Mouse (Mus musculus): ENCODE results near the gene 1700034J05Rik. TPM values are rescaled to one million over a fixed set of nuclear protein-coding genes. Genes with fewer than 3 reads are reported as not detected.

1700034J05Rik gene
- 0.08 and 0.17 TPM in 2 replicates for polyA plus RNA-seq (2014; fragmentation: Nextera tagmentation; extraction: Ambion mirVana)

DNA sequence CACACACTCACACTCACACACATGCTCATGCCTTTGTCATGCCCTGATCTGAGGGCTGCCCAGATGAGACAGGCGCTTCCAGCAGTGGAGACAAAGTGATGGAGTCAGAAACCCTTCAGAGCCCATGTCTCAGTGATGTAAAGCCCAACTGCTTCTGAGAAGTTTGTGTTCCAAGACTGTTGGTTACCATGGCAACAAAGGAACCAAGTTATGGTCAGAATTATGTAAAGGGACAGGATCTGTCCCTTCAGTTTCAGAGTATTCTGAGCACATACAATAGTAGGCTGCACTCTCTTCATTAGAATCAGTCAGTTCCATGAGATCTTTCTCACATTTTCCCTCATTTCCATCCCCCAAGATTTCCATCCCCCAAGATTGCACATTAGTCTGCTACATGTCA is at the start of gene 1700034J05Rik:
Gene 1700034J05Rik (minus strand): TSS at position 165 of the 400 bp plus-strand sequence.
- Histone ChIP-seq H3K27ac (ENCODE audit: low read depth, low read length) (peak within 1 kb of the TSS; percentile 67; the same call in 1 of the 2 replicates), H3K27me3 (replicated peaks; ENCODE audit: control insufficient read depth, insufficient read depth, low read length) (no peaks in the 10 kb centered on the region), H3K36me3 (ENCODE audit: control insufficient read depth, insufficient read depth, low read length) (no peaks in the 10 kb centered on the region), H3K9ac (ENCODE audit: low read depth, low read length) (no peak within 1 kb of the TSS), H3K9me3 (ENCODE audit: control insufficient read depth, low read length) (no peaks in the 10 kb centered on the region), H3K4me1 (replicated peaks; ENCODE audit: control insufficient read depth, insufficient read depth, low read length) (peaks cover 23% of the 10 kb centered on the region), H3K4me2 (no peak within 1 kb of the TSS), H3K4me3 (ENCODE audit: low read depth, low read length) (no peak within 1 kb of the TSS)
- WGBS = 82% methylated on average over 1 of the region's 1 CpGs
- ATAC-seq (replicated peaks; ENCODE audit: low FRiP score) = no peak
- no peak for DNase-seq (ENCODE audit: low spot score)

DNA sequence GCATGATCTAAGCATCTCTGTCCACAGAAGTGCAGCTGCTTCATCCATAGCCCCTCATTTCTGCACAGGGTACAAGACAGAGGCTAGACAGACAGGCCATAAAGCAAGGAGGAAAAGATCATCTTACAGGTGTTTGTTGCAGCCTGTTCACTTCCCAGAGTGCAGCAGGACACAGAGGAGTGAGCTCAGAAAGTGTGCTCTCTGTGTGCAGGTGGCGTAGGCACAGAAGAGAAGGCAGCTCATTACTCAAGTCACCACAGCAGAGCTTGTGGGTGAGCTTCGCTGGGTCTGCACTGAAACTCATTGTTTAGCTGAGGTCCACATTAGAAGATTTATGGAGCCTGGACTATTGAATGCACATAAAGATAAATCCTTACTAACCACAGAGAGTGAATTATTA is 45.5 kb upstream of the 1700034J05Rik start:
- 71% methylated on average over 2 of the region's 2 CpGs for WGBS
- ATAC-seq (replicated peaks; ENCODE audit: low FRiP score) (no peak), DNase-seq (ENCODE audit: low spot score) (no peak)
- Histone ChIP-seq H3K4me1 (replicated peaks; ENCODE audit: control insufficient read depth, insufficient read depth, low read length) (no peaks in the 10 kb centered on the region), H3K4me3 (ENCODE audit: low read depth, low read length) (no peak overlapping the region), H3K4me2 (no peak overlapping the region), H3K9ac (ENCODE audit: low read depth, low read length) (no peak overlapping the region), H3K9me3 (ENCODE audit: control insufficient read depth, low read length) (no peaks in the 10 kb centered on the region), H3K27me3 (replicated peaks; ENCODE audit: control insufficient read depth, insufficient read depth, low read length) (no peaks in the 10 kb centered on the region), H3K36me3 (ENCODE audit: control insufficient read depth, insufficient read depth, low read length) (peaks cover 3% of the 10 kb centered on the region; the same call in 1 of the 2 replicates), H3K27ac (ENCODE audit: low read depth, low read length) (no peak overlapping the region)

DNA sequence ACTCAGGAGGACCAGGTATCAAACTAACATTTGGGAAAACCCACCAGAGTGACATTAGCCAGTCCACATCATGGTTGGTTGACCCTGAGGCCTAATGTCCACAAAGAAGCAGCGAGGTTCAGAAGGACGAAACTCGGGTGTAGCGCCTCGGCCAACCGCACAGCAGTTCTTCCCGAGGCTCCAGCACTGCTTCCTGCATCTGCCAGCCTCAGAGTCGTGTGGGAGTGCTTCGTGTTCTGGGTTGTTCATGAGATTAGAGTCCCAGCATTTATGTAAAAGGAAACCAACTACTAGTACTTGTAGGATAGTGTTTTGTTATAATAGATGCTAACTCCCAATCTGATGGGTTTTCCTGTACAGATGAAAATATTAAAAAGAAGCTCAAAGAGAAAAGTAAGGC is 45.1 kb upstream of the 1700034J05Rik start:
- Histone ChIP-seq H3K9ac (ENCODE audit: low read depth, low read length) (no peak overlapping the region), H3K9me3 (ENCODE audit: control insufficient read depth, low read length) (no peaks in the 10 kb centered on the region), H3K4me3 (ENCODE audit: low read depth, low read length) (no peak overlapping the region), H3K4me1 (replicated peaks; ENCODE audit: control insufficient read depth, insufficient read depth, low read length) (no peaks in the 10 kb centered on the region), H3K27ac (ENCODE audit: low read depth, low read length) (no peak overlapping the region), H3K36me3 (ENCODE audit: control insufficient read depth, insufficient read depth, low read length) (peaks cover 3% of the 10 kb centered on the region; the same call in 1 of the 2 replicates), H3K4me2 (no peak overlapping the region), H3K27me3 (replicated peaks; ENCODE audit: control insufficient read depth, insufficient read depth, low read length) (no peaks in the 10 kb centered on the region)
- no peak for DNase-seq (ENCODE audit: low spot score)
- no peak for ATAC-seq (replicated peaks; ENCODE audit: low FRiP score)
- WGBS = 84% methylated on average over 9 of the region's 9 CpGs

DNA sequence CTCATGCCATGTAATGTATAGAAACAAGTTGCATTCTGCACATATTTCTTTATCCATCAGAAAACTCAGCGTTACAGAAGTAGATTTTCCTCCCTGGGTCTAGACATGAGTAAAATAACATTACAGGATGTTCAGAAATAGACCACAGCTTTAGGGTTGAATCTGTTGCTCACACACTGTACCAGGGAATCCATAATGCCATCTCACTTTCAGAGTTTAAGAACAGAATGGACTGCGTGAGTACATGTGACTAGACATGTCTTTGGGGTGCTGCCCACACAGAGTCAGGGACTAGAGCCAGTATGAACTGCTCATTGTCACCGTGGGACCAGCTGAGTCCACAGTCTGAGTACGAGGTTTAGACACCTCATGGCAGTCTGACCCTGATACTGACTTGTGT is 44.5 kb upstream of the 1700034J05Rik start:
- Histone ChIP-seq H3K36me3 (ENCODE audit: control insufficient read depth, insufficient read depth, low read length) (peaks cover 3% of the 10 kb centered on the region; the same call in 1 of the 2 replicates), H3K9ac (ENCODE audit: low read depth, low read length) (no peak overlapping the region), H3K4me3 (ENCODE audit: low read depth, low read length) (no peak overlapping the region), H3K4me1 (replicated peaks; ENCODE audit: control insufficient read depth, insufficient read depth, low read length) (no peaks in the 10 kb centered on the region), H3K27ac (ENCODE audit: low read depth, low read length) (no peak overlapping the region), H3K4me2 (no peak overlapping the region), H3K27me3 (replicated peaks; ENCODE audit: control insufficient read depth, insufficient read depth, low read length) (no peaks in the 10 kb centered on the region), H3K9me3 (ENCODE audit: control insufficient read depth, low read length) (no peaks in the 10 kb centered on the region)
- 88% methylated on average over 4 of the region's 4 CpGs for WGBS
- DNase-seq (ENCODE audit: low spot score) (no peak), ATAC-seq (replicated peaks; ENCODE audit: low FRiP score) (no peak)

DNA sequence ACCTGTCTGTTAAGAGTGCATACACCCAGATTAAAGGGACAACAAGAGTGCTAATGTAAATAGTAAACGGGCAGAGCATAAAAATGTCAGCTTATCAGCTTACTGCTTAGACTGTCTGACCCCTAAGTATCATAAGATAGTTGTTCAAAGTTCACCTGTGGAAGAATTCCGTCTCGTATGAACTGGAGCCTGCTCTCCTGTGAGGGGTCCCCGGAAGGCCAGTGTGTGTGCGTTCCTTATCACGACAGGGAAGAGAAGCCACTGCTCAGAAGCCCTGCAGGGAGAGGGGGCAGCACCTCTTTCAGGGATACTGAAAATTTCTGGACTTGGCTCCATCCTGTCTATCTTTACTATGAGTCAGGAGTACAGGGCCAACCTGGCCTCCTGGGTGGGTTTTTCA is 42.8 kb upstream of the 1700034J05Rik start:
- Histone ChIP-seq H3K9ac (ENCODE audit: low read depth, low read length) (no peak overlapping the region), H3K4me2 (no peak overlapping the region), H3K4me3 (ENCODE audit: low read depth, low read length) (no peak overlapping the region), H3K27ac (ENCODE audit: low read depth, low read length) (no peak overlapping the region), H3K36me3 (ENCODE audit: control insufficient read depth, insufficient read depth, low read length) (peaks cover 3% of the 10 kb centered on the region; the same call in 1 of the 2 replicates), H3K4me1 (replicated peaks; ENCODE audit: control insufficient read depth, insufficient read depth, low read length) (no peaks in the 10 kb centered on the region), H3K9me3 (ENCODE audit: control insufficient read depth, low read length) (no peaks in the 10 kb centered on the region), H3K27me3 (replicated peaks; ENCODE audit: control insufficient read depth, insufficient read depth, low read length) (no peaks in the 10 kb centered on the region)
- 73% methylated on average over 6 of the region's 6 CpGs for WGBS
- ATAC-seq (replicated peaks; ENCODE audit: low FRiP score) (no peak), DNase-seq (ENCODE audit: low spot score) (no peak)

DNA sequence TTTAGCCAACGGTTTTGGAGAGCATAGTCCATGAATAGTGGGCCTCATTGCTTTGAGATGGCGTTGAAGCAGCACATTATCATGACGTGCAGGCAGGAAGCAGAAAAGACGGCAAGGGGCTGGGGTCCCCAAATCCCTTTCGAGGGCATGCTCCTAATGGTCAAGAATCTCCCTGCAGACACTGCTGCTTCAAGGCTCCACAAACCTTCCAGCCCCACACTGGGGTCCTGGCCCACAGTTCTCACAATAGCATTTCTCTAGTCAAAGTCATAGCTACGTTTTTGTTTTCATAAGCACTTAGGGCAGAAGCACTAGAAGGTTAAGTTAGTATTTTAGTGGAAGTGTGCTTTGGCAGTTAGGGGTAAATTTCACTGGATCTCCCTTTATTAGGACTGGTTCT is 41.7 kb upstream of the 1700034J05Rik start:
- no peak for DNase-seq (ENCODE audit: low spot score)
- H3K36me3 ChIP-seq (ENCODE audit: control insufficient read depth, insufficient read depth, low read length) = peaks cover 3% of the 10 kb centered on the region; the same call in 1 of the 2 replicates

DNA sequence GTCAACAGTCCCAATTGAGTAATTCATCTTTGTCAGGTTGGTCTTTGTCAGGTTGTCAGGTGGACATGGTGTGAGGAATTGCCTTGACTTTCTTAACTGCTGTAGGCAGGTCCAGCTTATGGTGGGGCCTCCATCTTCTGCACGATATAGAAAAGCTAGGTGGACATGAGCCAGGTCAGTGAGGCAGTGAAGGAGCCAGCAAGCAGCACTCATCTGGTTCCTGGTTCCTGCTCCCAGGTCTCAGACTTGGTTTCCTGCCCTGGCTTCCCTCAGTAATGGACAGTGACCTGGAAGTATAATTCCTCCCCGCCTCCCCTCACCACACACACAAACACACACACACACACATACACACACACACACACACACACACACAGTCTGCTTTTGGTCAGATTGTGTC is 41.2 kb upstream of the 1700034J05Rik start:
- H3K9me3 ChIP-seq (ENCODE audit: control insufficient read depth, low read length) = no peaks in the 10 kb centered on the region
- no peak overlapping the region for H3K4me3 ChIP-seq (ENCODE audit: low read depth, low read length)
- DNase-seq (ENCODE audit: low spot score) (no peak), ATAC-seq (replicated peaks; ENCODE audit: low FRiP score) (no peak)
- 83% methylated on average over 2 of the region's 2 CpGs for WGBS
- no peaks in the 10 kb centered on the region for H3K4me1 ChIP-seq (replicated peaks; ENCODE audit: control insufficient read depth, insufficient read depth, low read length)
- no peaks in the 10 kb centered on the region for H3K27me3 ChIP-seq (replicated peaks; ENCODE audit: control insufficient read depth, insufficient read depth, low read length)
- no peak overlapping the region for H3K9ac ChIP-seq (ENCODE audit: low read depth, low read length)
- peaks cover 3% of the 10 kb centered on the region; the same call in 1 of the 2 replicates for H3K36me3 ChIP-seq (ENCODE audit: control insufficient read depth, insufficient read depth, low read length)
- H3K4me2 ChIP-seq = no peak overlapping the region
- H3K27ac ChIP-seq (ENCODE audit: low read depth, low read length) = no peak overlapping the region

More for the DNA sequence above, 41.7 kb upstream of the 1700034J05Rik start:
- no peak overlapping the region for H3K4me2 ChIP-seq
- WGBS = 90% methylated on average over 6 of the region's 6 CpGs
- H3K4me1 ChIP-seq (replicated peaks; ENCODE audit: control insufficient read depth, insufficient read depth, low read length) = no peaks in the 10 kb centered on the region
- no peak overlapping the region for H3K4me3 ChIP-seq (ENCODE audit: low read depth, low read length)
- no peak for ATAC-seq (replicated peaks; ENCODE audit: low FRiP score)
- no peaks in the 10 kb centered on the region for H3K27me3 ChIP-seq (replicated peaks; ENCODE audit: control insufficient read depth, insufficient read depth, low read length)
- H3K27ac ChIP-seq (ENCODE audit: low read depth, low read length) = no peak overlapping the region
- no peaks in the 10 kb centered on the region for H3K9me3 ChIP-seq (ENCODE audit: control insufficient read depth, low read length)
- H3K9ac ChIP-seq (ENCODE audit: low read depth, low read length) = no peak overlapping the region

DNA sequence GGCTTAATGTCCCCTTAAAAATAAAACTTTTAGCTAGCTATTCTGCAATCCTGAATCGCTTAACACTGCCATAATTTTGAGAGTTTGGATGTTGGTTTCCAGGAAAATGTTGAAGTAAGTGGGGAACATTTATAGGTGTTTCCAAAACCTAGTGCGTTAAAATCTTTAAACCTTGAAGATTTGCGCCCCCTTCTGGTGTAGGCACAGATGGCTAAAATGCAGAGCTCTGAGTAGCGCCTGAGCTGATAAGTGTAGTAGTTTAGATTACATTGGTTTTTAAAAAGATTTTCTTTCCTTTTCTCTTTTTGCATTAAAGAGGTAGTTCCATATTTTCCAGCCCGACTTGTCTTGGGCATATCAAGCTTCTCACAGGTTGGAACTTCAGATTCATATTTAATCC is 40.0 kb upstream of the 1700034J05Rik start:
- Histone ChIP-seq H3K9me3 (ENCODE audit: control insufficient read depth, low read length) (no peaks in the 10 kb centered on the region), H3K36me3 (ENCODE audit: control insufficient read depth, insufficient read depth, low read length) (no peaks in the 10 kb centered on the region; the same call in 1 of the 2 replicates), H3K9ac (ENCODE audit: low read depth, low read length) (no peak overlapping the region), H3K4me2 (no peak overlapping the region), H3K27me3 (replicated peaks; ENCODE audit: control insufficient read depth, insufficient read depth, low read length) (no peaks in the 10 kb centered on the region), H3K4me3 (ENCODE audit: low read depth, low read length) (no peak overlapping the region), H3K27ac (ENCODE audit: low read depth, low read length) (no peak overlapping the region), H3K4me1 (replicated peaks; ENCODE audit: control insufficient read depth, insufficient read depth, low read length) (no peaks in the 10 kb centered on the region)
- 35% methylated on average over 5 of the region's 5 CpGs for WGBS
- no peak for DNase-seq (ENCODE audit: low spot score)
- no peak for ATAC-seq (replicated peaks; ENCODE audit: low FRiP score)

DNA sequence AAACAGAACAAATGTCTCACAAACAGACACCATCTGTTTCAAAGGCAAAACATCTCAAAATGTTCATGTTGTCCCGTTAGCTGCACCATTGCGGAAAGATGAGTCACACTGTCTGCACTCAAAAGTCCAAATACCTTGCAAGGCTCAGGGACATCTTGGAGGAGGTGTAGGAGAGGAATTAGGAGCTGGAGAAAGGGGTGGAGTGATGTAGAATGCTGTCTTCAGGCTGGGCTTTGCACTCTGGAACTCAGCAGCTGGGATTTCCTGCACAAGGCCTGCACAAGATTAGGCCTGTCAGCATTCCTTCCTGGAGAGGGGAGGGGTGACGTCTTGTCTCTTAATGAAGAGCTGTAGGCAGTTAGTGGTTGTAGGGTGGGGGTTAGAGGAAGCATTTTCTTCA is 30.3 kb upstream of the 1700034J05Rik start:
- H3K4me3 ChIP-seq (ENCODE audit: low read depth, low read length) = no peak overlapping the region
- no peak for ATAC-seq (replicated peaks; ENCODE audit: low FRiP score)
- H3K36me3 ChIP-seq (ENCODE audit: control insufficient read depth, insufficient read depth, low read length) = no peaks in the 10 kb centered on the region
- DNase-seq (ENCODE audit: low spot score) = no peak
- no peak overlapping the region for H3K9ac ChIP-seq (ENCODE audit: low read depth, low read length)
- no peaks in the 10 kb centered on the region for H3K9me3 ChIP-seq (ENCODE audit: control insufficient read depth, low read length)
- H3K4me2 ChIP-seq = no peak overlapping the region
- no peak overlapping the region for H3K27ac ChIP-seq (ENCODE audit: low read depth, low read length)
- H3K4me1 ChIP-seq (replicated peaks; ENCODE audit: control insufficient read depth, insufficient read depth, low read length) = no peaks in the 10 kb centered on the region
- 60% methylated on average over 3 of the region's 3 CpGs for WGBS
- no peaks in the 10 kb centered on the region for H3K27me3 ChIP-seq (replicated peaks; ENCODE audit: control insufficient read depth, insufficient read depth, low read length)

Data from liver, embryonic 11.5 days (tissue).